Comparison of ENCODE assay signal across 18 mouse cellular contexts in genomic region chr3:152792601-152793000, GRCm38 (mm10).
DNase-seq lines count a peak whose midpoint lies in the region; ATAC-seq and TF ChIP-seq lines count a peak whose summit lies in the region.
"Had no signal": no experiment of that assay in that cellular context is flagged by ENCODE, and none has a peak within 500 bp of the region (broad histone marks: within the 10 kb centered on the region; RNA-seq: fewer than 3 reads in every experiment).

No protein-coding gene starts in this region.

- no peaks in the 10 kb centered on the region for H3K36me3 ChIP-seq in kidney, adult 2 months (ENCODE audit: control insufficient read depth, insufficient read depth, low read length)
- no peaks in the 10 kb centered on the region for H3K36me3 ChIP-seq in intestine, embryonic 16.5 days (ENCODE audit: control insufficient read depth, insufficient read depth, low read length)
- peaks cover 16% of the 10 kb centered on the region for H3K36me3 ChIP-seq in heart, embryonic 12.5 days
- H3K36me3 ChIP-seq: hindbrain, embryonic 15.5 days; midbrain, embryonic 15.5 days had no signal

- no peaks in the 10 kb centered on the region for H3K9me3 ChIP-seq in intestine, embryonic 16.5 days (ENCODE audit: control insufficient read depth, low read length)
- H3K9me3 ChIP-seq in heart, embryonic 12.5 days (replicated peaks) = 0 out of 2 replicates have a peak, but pooled peaks cover 5% of the 10 kb centered on the region
- H3K9me3 ChIP-seq: forebrain, embryonic 15.5 days; hindbrain, embryonic 15.5 days; liver, embryonic 15.5 days; midbrain, embryonic 15.5 days had no signal

- 49% methylated on average over 5 of the region's 5 CpGs for WGBS in kidney, adult 2 months
- 82% methylated on average over 5 of the region's 5 CpGs for WGBS in intestine, embryonic 16.5 days
- WGBS in heart, embryonic 12.5 days = 87% methylated on average over 5 of the region's 5 CpGs

- TF ChIP-seq CTCF in kidney, adult 2 months (conservative IDR thresholded peaks at IDR 0.05; ENCODE audit: insufficient read depth, insufficient read length, low read depth, low read length) = no peak

- H3K27me3 ChIP-seq in kidney, adult 2 months (replicated peaks; ENCODE audit: control insufficient read depth, insufficient read depth, low read length) = no peaks in the 10 kb centered on the region
- no peaks in the 10 kb centered on the region for H3K27me3 ChIP-seq in intestine, embryonic 16.5 days (replicated peaks; ENCODE audit: control insufficient read depth, insufficient read depth, low read length)
- H3K27me3 ChIP-seq in heart, embryonic 12.5 days (replicated peaks) = no peaks in the 10 kb centered on the region
- H3K27me3 ChIP-seq: CH12.LX; forebrain, embryonic 15.5 days; hindbrain, embryonic 15.5 days; liver, embryonic 15.5 days; midbrain, embryonic 15.5 days had no signal

- no peak overlapping the region for H3K9ac ChIP-seq in intestine, embryonic 16.5 days (ENCODE audit: low read depth, low read length)
- no peak overlapping the region for H3K9ac ChIP-seq in heart, embryonic 12.5 days
- H3K9ac ChIP-seq: forebrain, embryonic 15.5 days; hindbrain, embryonic 15.5 days; liver, embryonic 15.5 days; midbrain, embryonic 15.5 days had no signal

- H3K4me3 ChIP-seq in kidney, adult 2 months (ENCODE audit: insufficient read depth, low read depth, low read length) = no peak overlapping the region
- no peak overlapping the region for H3K4me3 ChIP-seq in intestine, embryonic 16.5 days (ENCODE audit: low read length)
- no peak overlapping the region for H3K4me3 ChIP-seq in heart, embryonic 12.5 days
- H3K4me3 ChIP-seq: forebrain, embryonic 15.5 days; hindbrain, embryonic 15.5 days; liver, embryonic 15.5 days; midbrain, embryonic 15.5 days had no signal

- TF ChIP-seq POLR2A in kidney, adult 2 months (IDR thresholded peaks at IDR 0.05; ENCODE audit: low read depth, low read length) = no peak

- ATAC-seq in cerebellum, adult (ENCODE audit: insufficient number of reproducible peaks, low FRiP score, low TSS enrichment) = no peak; the same call in 1 of the 2 replicates
- peak; percentile 29; the same call in 1 of the 2 replicates for ATAC-seq in common myeloid progenitor, adult 5-6 weeks (replicated peaks; ENCODE audit: low read depth, poor library complexity, severe bottlenecking)
- no peak for ATAC-seq in intestine, embryonic 16.5 days
- no peak for ATAC-seq in heart, embryonic 12.5 days (ENCODE audit: insufficient number of reproducible peaks, low FRiP score)
- ATAC-seq: forebrain, embryonic 15.5 days; lung, postnatal 0 days; midbrain, embryonic 15.5 days had no signal

- peak; percentile 16 for DNase-seq in cerebellum, adult 9-10 months
- DNase-seq in kidney, adult 2 months = peak; percentile 76
- no peak for DNase-seq in kidney, postnatal 14 days
- DNase-seq in kidney, postnatal 36 days = peak; percentile 43 to 54
- DNase-seq: adrenal gland, adult 2 months; embryo, embryonic 11 days; layer of hippocampus, postnatal 36 days; thymus, postnatal 36 days had no signal

- H3K4me2 ChIP-seq in intestine, embryonic 16.5 days (ENCODE audit: low read depth, low read length) = no peak overlapping the region
- H3K4me2 ChIP-seq in heart, embryonic 12.5 days = no peak overlapping the region
- H3K4me2 ChIP-seq: forebrain, embryonic 15.5 days; hindbrain, embryonic 15.5 days; liver, embryonic 15.5 days; midbrain, embryonic 15.5 days had no signal

- H3K27ac ChIP-seq in kidney, adult 2 months (ENCODE audit: insufficient read depth, low read depth, low read length) = no peak overlapping the region
- H3K27ac ChIP-seq in intestine, embryonic 16.5 days (ENCODE audit: low read length) = no peak overlapping the region
- H3K27ac ChIP-seq in heart, embryonic 12.5 days (ENCODE audit: poor library complexity, severe bottlenecking) = no peak overlapping the region
- H3K27ac ChIP-seq: forebrain, embryonic 15.5 days; hindbrain, embryonic 15.5 days; liver, embryonic 15.5 days; midbrain, embryonic 15.5 days had no signal

- H3K4me1 ChIP-seq in kidney, adult 2 months (ENCODE audit: control insufficient read depth, insufficient read depth, low read length) = peaks cover 3% of the 10 kb centered on the region; the same call in 1 of the 2 replicates
- H3K4me1 ChIP-seq in intestine, embryonic 16.5 days (ENCODE audit: control insufficient read depth, insufficient read depth, low read length) = no peaks in the 10 kb centered on the region
- H3K4me1 ChIP-seq in heart, embryonic 12.5 days (replicated peaks) = peaks cover 4% of the 10 kb centered on the region; the same call in 1 of the 2 replicates
- H3K4me1 ChIP-seq: forebrain, embryonic 15.5 days; hindbrain, embryonic 15.5 days; liver, embryonic 15.5 days had no signal
